In genomic region chr1:61874875-61875274, GRCm38 (mm10) we compare ENCODE assay signal across 29 mouse cellular contexts.
"Had no signal": no experiment of that assay in that cellular context is flagged by ENCODE, and none has a peak within 500 bp of the region (broad histone marks: within the 10 kb centered on the region; RNA-seq: fewer than 3 reads in every experiment).

No protein-coding gene starts in this region.

- DNase-seq: left cerebral cortex, postnatal 4 days; liver; liver, embryonic 13.5 days; liver, postnatal 0 days; lung, adult 2 months; lung, embryonic 14.5 days; lung, postnatal 10 days; lung, postnatal 14 days; lung, postnatal 4 days; midbrain, embryonic 14.5 days had no signal

- ATAC-seq: liver, embryonic 12.5 days; liver, postnatal 0 days; midbrain, embryonic 13.5 days; midbrain, embryonic 15.5 days; midbrain, embryonic 16.5 days had no signal

- H3K4me2 ChIP-seq: limb, embryonic 12.5 days; limb, embryonic 13.5 days; limb, embryonic 15.5 days; liver, embryonic 11.5 days; liver, embryonic 12.5 days; liver, embryonic 13.5 days; liver, embryonic 15.5 days; lung, embryonic 14.5 days; lung, embryonic 15.5 days; midbrain, embryonic 12.5 days; midbrain, embryonic 13.5 days; midbrain, embryonic 15.5 days; neural tube, embryonic 12.5 days had no signal

- H3K4me1 ChIP-seq: limb, embryonic 10.5 days; limb, embryonic 12.5 days; limb, embryonic 13.5 days; limb, embryonic 15.5 days; liver, embryonic 12.5 days; liver, embryonic 13.5 days; liver, embryonic 15.5 days; megakaryocyte, embryonic 14.5 days; midbrain, embryonic 12.5 days; neural tube, embryonic 12.5 days had no signal

- H3K9me3 ChIP-seq: limb, embryonic 10.5 days; limb, embryonic 12.5 days; limb, embryonic 13.5 days; limb, embryonic 15.5 days; liver, embryonic 12.5 days; liver, embryonic 13.5 days; liver, embryonic 15.5 days; lung, embryonic 15.5 days; midbrain, embryonic 10.5 days; midbrain, embryonic 12.5 days; midbrain, embryonic 13.5 days; midbrain, embryonic 15.5 days; neural tube, embryonic 12.5 days had no signal

- H3K27ac ChIP-seq: left cerebral cortex, adult 2 months; limb, embryonic 10.5 days; limb, embryonic 12.5 days; limb, embryonic 13.5 days; limb, embryonic 15.5 days; liver, embryonic 12.5 days; liver, embryonic 13.5 days; liver, embryonic 14.5 days; liver, embryonic 15.5 days; lung, embryonic 15.5 days; macrophage; midbrain, embryonic 10.5 days; midbrain, embryonic 12.5 days; midbrain, embryonic 13.5 days; midbrain, embryonic 15.5 days; neural tube, embryonic 12.5 days had no signal

- H3K9ac ChIP-seq: limb, embryonic 12.5 days; limb, embryonic 13.5 days; limb, embryonic 15.5 days; liver, embryonic 12.5 days; liver, embryonic 13.5 days; liver, embryonic 14.5 days; liver, embryonic 15.5 days; liver, postnatal 0 days; lung, embryonic 14.5 days; lung, embryonic 15.5 days; midbrain, embryonic 12.5 days; midbrain, embryonic 13.5 days; midbrain, embryonic 15.5 days; neural tube, embryonic 12.5 days had no signal

- H3K36me3 ChIP-seq: limb, embryonic 10.5 days; limb, embryonic 12.5 days; limb, embryonic 13.5 days; limb, embryonic 15.5 days; liver, embryonic 12.5 days; liver, embryonic 13.5 days; liver, embryonic 15.5 days; lung, embryonic 15.5 days; midbrain, embryonic 10.5 days; midbrain, embryonic 12.5 days; midbrain, embryonic 13.5 days; midbrain, embryonic 15.5 days; neural tube, embryonic 12.5 days had no signal

- H3K4me3 ChIP-seq: left cerebral cortex, adult 2 months; limb, embryonic 10.5 days; limb, embryonic 12.5 days; limb, embryonic 13.5 days; limb, embryonic 15.5 days; liver, embryonic 12.5 days; liver, embryonic 13.5 days; liver, embryonic 15.5 days; lung, embryonic 15.5 days; megakaryocyte, embryonic 14.5 days; midbrain, embryonic 10.5 days; midbrain, embryonic 12.5 days; midbrain, embryonic 13.5 days; midbrain, embryonic 15.5 days; myocyte; neural tube, embryonic 12.5 days had no signal

- H3K27me3 ChIP-seq: limb, embryonic 12.5 days; limb, embryonic 13.5 days; limb, embryonic 15.5 days; liver, embryonic 12.5 days; liver, embryonic 13.5 days; liver, embryonic 15.5 days; lung, embryonic 15.5 days; megakaryocyte, embryonic 14.5 days; midbrain, embryonic 12.5 days; midbrain, embryonic 13.5 days; midbrain, embryonic 15.5 days; neural tube, embryonic 12.5 days had no signal
